Mouse (Mus musculus): Measurements from ENCODE around the gene Arl3.
"Not testable (repeated sequence)": the region's sequence is repeated elsewhere in the genome, so short reads cannot be mapped to it uniquely, and the experiment has no call there.

DNA sequence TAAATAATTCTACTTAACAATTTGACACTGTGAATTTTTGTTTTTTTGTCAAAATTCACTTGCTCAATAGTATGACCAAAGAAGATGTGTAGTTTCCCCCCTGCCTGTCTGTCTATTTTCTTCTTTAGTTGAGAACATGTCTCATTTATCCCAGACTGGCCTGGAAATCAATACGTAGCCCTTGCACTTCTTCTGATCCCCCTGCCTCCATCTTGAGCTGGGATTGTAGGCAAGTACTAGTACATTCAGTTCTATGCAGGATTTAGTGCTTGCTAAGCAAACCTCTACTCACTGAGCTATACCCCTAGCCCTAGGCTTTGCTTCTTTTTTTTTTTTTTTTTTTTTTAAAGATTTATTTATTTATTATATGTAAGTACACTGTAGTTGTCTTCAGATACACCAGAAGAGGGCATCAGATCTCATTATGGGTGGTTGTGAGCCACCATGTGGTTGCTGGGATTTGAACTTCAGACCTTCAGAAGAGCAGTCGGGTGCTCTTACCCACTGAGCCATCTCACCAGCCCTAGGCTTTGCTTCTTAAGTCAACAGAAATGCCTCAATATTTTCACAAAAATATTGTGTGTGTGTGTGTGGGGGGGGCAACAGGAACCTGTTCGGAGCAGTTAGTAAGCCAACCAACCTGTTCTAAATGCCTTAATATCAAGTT, 1.7 kb downstream of the Arl3 start:
- TF ChIP-seq CTCF (IDR thresholded peaks at IDR 0.05; ENCODE audit: control insufficient read depth, insufficient read depth, insufficient read length); MAX (IDR thresholded peaks at IDR 0.05); CEBPB (IDR thresholded peaks at IDR 0.05; ENCODE audit: low read depth); USF1 (IDR thresholded peaks at IDR 0.05; ENCODE audit: low read depth): not testable (repeated sequence)

Data from C2C12 (cell line).